Mouse (Mus musculus) heart, postnatal 0 days (tissue): ENCODE data around the gene Catsper2.

Experiments used
- CTCF ChIP-seq: IDR thresholded peaks from 2 replicates; pipeline ENCODE4 v1.5.1; 2016; ENCODE audit warnings: antibody characterized with exemption, control low read depth, low read depth
- EP300 ChIP-seq: IDR thresholded peaks from 2 replicates; pipeline ENCODE4 v1.6.1; 2016; ENCODE audit warnings: antibody characterized with exemption, low read depth

DNA sequence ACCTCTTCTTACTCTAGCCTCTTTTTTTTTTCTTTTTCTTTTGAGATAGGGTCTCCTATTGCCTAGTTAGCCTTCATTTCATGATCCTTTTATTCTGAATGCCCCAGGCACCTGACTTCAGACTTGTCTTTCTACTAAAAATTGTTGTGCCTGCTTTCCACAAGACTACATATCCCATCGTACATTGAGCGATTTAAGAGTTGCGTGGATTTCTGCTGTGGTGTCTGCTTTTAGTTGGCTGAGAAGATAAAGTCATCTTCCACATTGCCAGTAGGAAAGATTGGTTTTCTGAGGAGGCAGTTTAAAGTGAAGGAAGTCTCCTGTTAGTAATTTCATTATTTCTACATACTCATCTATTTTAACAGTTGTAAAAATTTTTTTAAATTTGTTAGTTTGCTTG lies 2.0 kb upstream of the Catsper2 start:
- no peak for TF ChIP-seq CTCF
- no peak for TF ChIP-seq EP300
